Mouse (Mus musculus): ENCODE results near the gene Gpatch4. TPM values are rescaled to one million over a fixed set of nuclear protein-coding genes. Genes with fewer than 3 reads are reported as not detected.

Gene Gpatch4
- polyA plus RNA-seq, 1 experiment from 2014 or later, result 45.4 TPM

GRCm38 (mm10) chr3:88049532-88049931 lies 6.6 kb downstream of the Gpatch4 start:
- no peak for ATAC-seq (replicated peaks; ENCODE audit: low FRiP score)
- no peak overlapping the region for H3K4me2 ChIP-seq
- no peak overlapping the region for H3K9ac ChIP-seq
- H3K36me3 ChIP-seq, result peaks cover 74% of the 10 kb centered on the region
- peaks cover 2% of the 10 kb centered on the region; the same call in 1 of the 2 replicates for H3K4me1 ChIP-seq
- 85% methylated on average over 3 of the region's 3 CpGs for WGBS
- no peak overlapping the region for H3K27ac ChIP-seq
- no peaks in the 10 kb centered on the region for H3K27me3 ChIP-seq
- no peaks in the 10 kb centered on the region for H3K9me3 ChIP-seq (replicated peaks)
- H3K4me3 ChIP-seq (replicated peaks), result no peak overlapping the region

DNA sequence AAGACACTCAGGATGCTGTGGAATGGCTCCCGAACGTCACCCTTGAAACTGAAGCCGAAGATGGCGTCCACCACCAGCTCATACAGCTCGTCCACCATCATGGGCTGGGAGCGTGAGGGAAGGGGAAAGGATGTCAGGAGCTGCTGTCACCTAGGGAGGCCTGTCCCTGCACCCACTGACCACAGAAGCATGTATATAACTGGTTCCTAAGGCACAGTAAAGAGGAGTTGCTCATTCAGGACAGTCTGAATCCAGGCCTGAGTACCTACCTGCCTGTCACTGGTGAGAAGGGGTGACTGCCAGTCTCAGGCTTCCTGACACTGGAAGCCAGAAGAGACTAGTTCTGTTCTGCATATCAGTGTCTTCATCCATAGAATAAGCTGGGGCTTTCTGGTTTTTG lies 14.1 kb downstream of the Gpatch4 start:
- Histone ChIP-seq H3K9ac (peak overlapping the region; percentile 77; the same call in 1 of the 2 replicates), H3K9me3 (replicated peaks) (no peaks in the 10 kb centered on the region), H3K36me3 (peaks cover 49% of the 10 kb centered on the region), H3K4me1 (peaks cover 18% of the 10 kb centered on the region), H3K27me3 (no peaks in the 10 kb centered on the region), H3K4me2 (peak overlapping the region; percentile 87), H3K27ac (no peak overlapping the region), H3K4me3 (replicated peaks) (peak overlapping the region; percentile 65)
- 94% methylated on average over 6 of the region's 6 CpGs for WGBS
- ATAC-seq (replicated peaks; ENCODE audit: low FRiP score), result no peak

DNA sequence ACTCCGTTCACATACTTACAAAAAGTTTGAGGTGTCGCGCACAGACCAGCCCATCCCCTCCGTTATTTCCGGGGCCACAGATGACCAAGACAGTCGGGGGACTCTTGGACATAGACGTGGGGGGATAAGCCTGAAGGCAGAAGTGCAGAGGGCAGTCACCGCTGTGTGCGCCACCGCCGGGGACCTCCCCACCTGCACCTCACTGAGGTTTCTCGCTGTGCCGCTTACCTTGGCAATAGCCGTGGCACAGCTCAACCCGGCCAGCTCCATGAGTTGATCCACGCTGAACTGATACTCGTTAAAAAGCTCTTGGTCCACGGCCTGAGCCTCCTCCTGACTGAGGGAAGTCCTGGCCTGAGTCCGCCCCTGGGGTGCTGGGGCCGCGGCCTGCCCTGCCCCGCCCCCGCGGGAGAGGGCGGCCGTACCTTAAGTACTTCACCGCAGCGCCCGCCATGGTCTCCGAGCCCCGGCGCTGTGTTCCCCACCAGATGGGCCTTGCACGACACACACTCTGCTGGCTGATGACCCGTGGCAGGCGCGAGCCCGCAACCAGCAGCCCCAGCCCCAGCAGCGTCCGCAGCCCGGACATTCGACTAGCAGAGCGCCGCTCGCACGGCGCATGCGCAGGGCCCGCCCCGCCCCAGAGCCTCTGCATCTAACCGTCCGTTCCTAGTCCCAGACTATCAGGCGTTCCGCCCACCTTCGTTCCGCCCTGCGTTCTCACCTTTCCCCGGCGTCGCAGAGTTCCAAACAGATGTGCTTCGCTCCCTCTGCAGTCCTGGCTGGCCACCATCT lies 15.2 kb downstream of the Gpatch4 start, which contains the start of gene Naxe:
Naxe (minus strand) TSS at position 594 of the 795 bp plus-strand sequence.
- no peaks in the 10 kb centered on the region for H3K27me3 ChIP-seq
- ATAC-seq (replicated peaks; ENCODE audit: low FRiP score), result peak; percentile 95
- WGBS, result under 1% methylated on average over 60 of the region's 60 CpGs
- peak within 1 kb of the TSS; percentile 65 for H3K4me3 ChIP-seq (replicated peaks)
- peak within 1 kb of the TSS; percentile 87 for H3K4me2 ChIP-seq
- H3K36me3 ChIP-seq, result peaks cover 38% of the 10 kb centered on the region
- H3K9ac ChIP-seq, result peak within 1 kb of the TSS; percentile 77
- peaks cover 18% of the 10 kb centered on the region for H3K4me1 ChIP-seq
- H3K9me3 ChIP-seq (replicated peaks), result no peaks in the 10 kb centered on the region
- H3K27ac ChIP-seq, result peak within 1 kb of the TSS; percentile 90

DNA sequence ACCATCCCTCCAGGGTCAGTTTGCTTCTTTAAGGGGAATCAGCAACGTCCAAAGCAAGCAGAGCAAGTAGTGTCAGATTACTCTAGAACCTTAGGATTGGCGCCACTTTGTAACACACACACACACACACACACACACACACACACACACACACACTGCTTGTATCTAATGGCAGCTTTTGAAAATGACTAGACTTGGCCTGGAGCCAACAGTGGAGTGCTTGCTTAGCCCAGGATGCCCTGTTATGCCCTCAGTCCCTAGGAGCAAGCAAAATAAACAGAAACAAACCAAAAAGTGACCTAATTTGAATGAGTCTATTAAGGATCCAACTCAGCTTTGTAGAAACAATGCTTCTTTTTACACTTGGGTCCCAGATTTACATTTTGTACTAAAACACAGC lies 25.5 kb downstream of the Gpatch4 start:
- Histone ChIP-seq H3K4me3 (replicated peaks) (no peak overlapping the region), H3K9ac (no peak overlapping the region), H3K27ac (no peak overlapping the region), H3K4me1 (0 out of 2 replicates have a peak, but pooled peaks cover 4% of the 10 kb centered on the region), H3K27me3 (peaks cover 15% of the 10 kb centered on the region; the same call in 1 of the 2 replicates), H3K4me2 (no peak overlapping the region), H3K9me3 (replicated peaks) (no peaks in the 10 kb centered on the region), H3K36me3 (no peaks in the 10 kb centered on the region)
- ATAC-seq (replicated peaks; ENCODE audit: low FRiP score), result no peak
- 14% methylated on average over 2 of the region's 2 CpGs for WGBS

GRCm38 (mm10) chr3:88071783-88072182 lies 28.9 kb downstream of the Gpatch4 start:
- H3K9me3 ChIP-seq (replicated peaks), result no peaks in the 10 kb centered on the region
- no peak overlapping the region for H3K9ac ChIP-seq
- peaks cover 15% of the 10 kb centered on the region; the same call in 1 of the 2 replicates for H3K27me3 ChIP-seq
- no peak overlapping the region for H3K4me2 ChIP-seq
- no peak overlapping the region for H3K27ac ChIP-seq
- ATAC-seq (replicated peaks; ENCODE audit: low FRiP score), result peak; percentile 66; the same call in 1 of the 2 replicates
- 0 out of 2 replicates have a peak, but pooled peaks cover 4% of the 10 kb centered on the region for H3K4me1 ChIP-seq
- WGBS, result under 1% methylated on average over 5 of the region's 5 CpGs
- no peaks in the 10 kb centered on the region for H3K36me3 ChIP-seq
- H3K4me3 ChIP-seq (replicated peaks), result no peak overlapping the region

DNA sequence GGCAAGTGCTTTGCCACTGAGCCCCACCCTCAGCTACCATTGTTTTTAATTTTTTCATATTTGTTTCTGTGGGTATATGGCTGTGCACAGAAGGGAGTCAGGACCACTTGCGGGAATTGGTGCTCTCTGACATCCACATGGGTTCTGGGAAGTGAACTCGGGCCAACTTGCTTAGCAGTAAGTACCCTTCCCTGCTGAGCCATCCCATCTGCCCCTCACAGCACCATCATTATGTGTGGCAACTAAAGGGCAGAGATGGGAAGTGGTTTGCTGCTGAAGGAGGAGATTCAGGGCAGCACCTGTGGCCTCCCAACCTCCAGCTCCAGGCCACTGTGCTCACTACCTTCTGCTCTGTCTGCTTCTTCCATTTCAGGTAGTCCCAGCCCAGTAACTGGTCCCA lies 30.7 kb downstream of the Gpatch4 start:
- no peak for ATAC-seq (replicated peaks; ENCODE audit: low FRiP score)
- no peak overlapping the region for H3K9ac ChIP-seq
- no peak overlapping the region for H3K27ac ChIP-seq
- no peaks in the 10 kb centered on the region for H3K9me3 ChIP-seq (replicated peaks)
- no peaks in the 10 kb centered on the region for H3K4me1 ChIP-seq
- H3K4me2 ChIP-seq, result no peak overlapping the region
- no peaks in the 10 kb centered on the region for H3K36me3 ChIP-seq
- no peak overlapping the region for H3K4me3 ChIP-seq (replicated peaks)
- H3K27me3 ChIP-seq, result peaks cover 15% of the 10 kb centered on the region; the same call in 1 of the 2 replicates
- WGBS, result 60% methylated on average over 2 of the region's 2 CpGs

DNA sequence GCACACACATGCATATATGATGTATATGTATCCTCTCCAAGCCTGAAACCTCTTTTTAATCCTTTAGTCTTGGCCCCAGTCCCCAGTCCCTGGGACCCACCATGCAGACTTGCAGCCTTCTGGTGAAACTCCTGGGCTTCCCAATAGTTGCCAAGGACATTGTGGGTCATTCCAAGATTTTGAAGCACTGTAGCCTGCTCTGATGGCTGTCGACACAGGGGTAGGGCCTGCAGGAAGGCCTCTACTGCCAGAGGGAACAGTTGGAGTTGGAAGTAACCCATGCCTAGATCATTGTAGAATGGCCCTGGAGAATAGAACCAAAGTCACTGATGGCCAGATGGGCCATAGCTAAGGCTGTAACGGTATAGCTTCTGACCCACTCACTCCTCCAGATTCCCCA lies 31.4 kb downstream of the Gpatch4 start:
- Histone ChIP-seq H3K27me3 (peaks cover 15% of the 10 kb centered on the region; the same call in 1 of the 2 replicates), H3K4me2 (no peak overlapping the region), H3K9ac (no peak overlapping the region), H3K4me1 (no peaks in the 10 kb centered on the region), H3K4me3 (replicated peaks) (no peak overlapping the region), H3K9me3 (replicated peaks) (no peaks in the 10 kb centered on the region), H3K27ac (no peak overlapping the region), H3K36me3 (no peaks in the 10 kb centered on the region)
- 73% methylated on average over 2 of the region's 2 CpGs for WGBS
- no peak for ATAC-seq (replicated peaks; ENCODE audit: low FRiP score)

DNA sequence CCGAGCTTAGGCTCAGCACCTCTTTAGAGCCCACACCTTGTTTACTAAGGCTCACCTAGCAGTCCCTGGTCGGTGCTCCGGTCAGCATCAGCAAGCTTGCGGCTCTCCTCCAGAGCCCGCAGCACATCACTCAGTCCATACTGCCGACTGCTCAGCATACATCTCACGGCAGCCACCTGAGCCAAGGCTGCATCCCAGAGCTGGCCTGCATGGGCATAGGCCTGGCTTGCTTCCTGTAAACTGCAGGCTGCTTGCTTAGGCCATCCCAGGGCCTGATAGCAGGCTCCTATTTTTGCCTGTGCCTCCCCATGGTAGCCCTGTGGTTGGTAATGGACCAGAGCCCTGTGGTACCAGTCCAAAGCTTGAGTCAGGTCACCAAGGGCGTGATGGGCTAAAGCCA lies 31.9 kb downstream of the Gpatch4 start:
- Histone ChIP-seq H3K4me2 (no peak overlapping the region), H3K27ac (no peak overlapping the region), H3K36me3 (no peaks in the 10 kb centered on the region), H3K9me3 (replicated peaks) (no peaks in the 10 kb centered on the region), H3K9ac (no peak overlapping the region), H3K27me3 (peaks cover 14% of the 10 kb centered on the region; the same call in 1 of the 2 replicates), H3K4me3 (replicated peaks) (no peak overlapping the region), H3K4me1 (no peaks in the 10 kb centered on the region)
- WGBS, result 80% methylated on average over 8 of the region's 8 CpGs
- ATAC-seq (replicated peaks; ENCODE audit: low FRiP score), result no peak

- 46% methylated on average over 8 of the region's 8 CpGs for WGBS
- H3K9me3 ChIP-seq (replicated peaks), result no peaks in the 10 kb centered on the region
- H3K27me3 ChIP-seq, result 0 out of 2 replicates have a peak, but pooled peaks cover 3% of the 10 kb centered on the region
- no peak overlapping the region for H3K4me2 ChIP-seq
- ATAC-seq (replicated peaks; ENCODE audit: low FRiP score), result no peak
- H3K4me1 ChIP-seq, result peaks cover 9% of the 10 kb centered on the region
- H3K4me3 ChIP-seq (replicated peaks), result no peak overlapping the region
- no peak overlapping the region for H3K27ac ChIP-seq
- H3K36me3 ChIP-seq, result no peaks in the 10 kb centered on the region
- no peak overlapping the region for H3K9ac ChIP-seq
Measured at GRCm38 (mm10) chr3:88077441-88077840, 34.5 kb downstream of the Gpatch4 start.

GRCm38 (mm10) chr3:88078204-88078603 lies 35.3 kb downstream of the Gpatch4 start, which contains the start of gene Ttc24:
Gene Ttc24 (minus strand): TSS chr3:88078304.
- peaks cover 17% of the 10 kb centered on the region for H3K4me1 ChIP-seq
- H3K4me2 ChIP-seq, result no peak within 1 kb of the TSS
- H3K27ac ChIP-seq, result no peak within 1 kb of the TSS
- no peak within 1 kb of the TSS for H3K4me3 ChIP-seq (replicated peaks)
- no peaks in the 10 kb centered on the region for H3K27me3 ChIP-seq
- no peak for ATAC-seq (replicated peaks; ENCODE audit: low FRiP score)
- H3K9me3 ChIP-seq (replicated peaks), result no peaks in the 10 kb centered on the region
- WGBS, result 65% methylated on average over 4 of the region's 4 CpGs
- no peaks in the 10 kb centered on the region for H3K36me3 ChIP-seq
- no peak within 1 kb of the TSS for H3K9ac ChIP-seq

- Histone ChIP-seq H3K4me2 (peak within 1 kb of the TSS; percentile 79), H3K36me3 (peaks cover 26% of the 10 kb centered on the region), H3K4me1 (peaks cover 21% of the 10 kb centered on the region), H3K9me3 (replicated peaks) (no peaks in the 10 kb centered on the region), H3K9ac (peak within 1 kb of the TSS; percentile 49), H3K27ac (peak within 1 kb of the TSS; percentile 41; the same call in 1 of the 2 replicates), H3K4me3 (replicated peaks) (peak within 1 kb of the TSS; percentile 70), H3K27me3 (no peaks in the 10 kb centered on the region)
- WGBS, result 19% methylated on average over 33 of the region's 33 CpGs
- ATAC-seq (replicated peaks; ENCODE audit: low FRiP score), result peak; percentile 90
Measured at GRCm38 (mm10) chr3:88081345-88082223, 38.7 kb downstream of the Gpatch4 start, which contains the start of gene Iqgap3. Gene Iqgap3 (plus strand): TSS chr3:88081971.

All from kidney, embryonic 15.5 days (tissue).